Mouse (Mus musculus) layer of hippocampus, postnatal 36 days (tissue): ENCODE measurements around the gene Lgals9. TPM values are rescaled to one million over a fixed set of nuclear protein-coding genes. Genes with fewer than 3 reads are reported as not detected.

Source experiments
- DNase-seq, 2 experiments: peaks; one replicate each; pipeline ENCODE4 v3.0.0; 2022
- total RNA-seq, 2 experiments: library from RNA; stranded (reverse); gene quantifications; 2 replicates each; pipeline ENCODE4 v1.2.3; 2021

Lgals9 gene
- total RNA-seq, 2 experiments from 2014 or later = 4.9 to 5.0 TPM

DNA sequence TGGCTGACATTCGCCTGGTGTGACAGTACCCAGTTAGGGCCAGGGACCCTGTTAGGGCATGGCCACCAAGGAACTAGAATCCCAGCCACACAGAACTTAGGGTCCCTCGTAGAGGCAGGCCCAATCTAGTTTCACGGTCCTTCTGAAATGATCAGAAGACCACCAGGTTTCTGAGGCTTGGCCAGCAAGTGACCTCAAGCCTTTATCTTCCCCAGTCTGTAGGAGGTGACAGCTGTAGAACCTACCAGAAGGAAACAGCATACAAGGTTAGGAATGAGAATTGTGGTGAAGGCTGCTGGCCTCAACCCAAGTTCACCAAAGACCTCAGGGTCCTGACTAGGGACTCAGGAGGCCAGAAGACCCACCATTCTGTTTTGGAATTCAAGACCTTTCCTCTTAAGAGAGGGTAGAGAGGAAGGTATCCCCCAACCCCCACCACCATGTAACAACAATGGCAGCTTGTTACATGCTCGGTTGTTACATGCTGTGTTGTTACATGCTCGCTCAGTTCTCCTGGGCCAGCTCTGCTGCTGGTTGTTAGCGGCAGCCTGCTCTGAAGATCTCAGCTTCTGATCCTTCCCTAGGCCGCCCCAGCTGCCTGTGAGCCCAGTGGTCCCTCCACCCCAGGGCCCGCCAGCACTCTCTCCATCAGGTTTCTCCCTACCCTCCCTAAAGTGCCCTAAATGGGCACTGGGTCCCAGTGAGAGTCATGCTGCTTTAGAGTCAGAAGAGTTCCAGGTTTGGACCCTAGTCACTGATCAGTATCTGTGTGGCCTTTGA lies 7.8 kb downstream of the Lgals9 start:
- no peak for DNase-seq

GRCm38 (mm10) chr11:78973381-78974150 lies 11.2 kb downstream of the Lgals9 start:
- peak; percentile 38 to 59 for DNase-seq

GRCm38 (mm10) chr11:78972811-78973351 lies 11.9 kb downstream of the Lgals9 start:
- no peak for DNase-seq

DNA sequence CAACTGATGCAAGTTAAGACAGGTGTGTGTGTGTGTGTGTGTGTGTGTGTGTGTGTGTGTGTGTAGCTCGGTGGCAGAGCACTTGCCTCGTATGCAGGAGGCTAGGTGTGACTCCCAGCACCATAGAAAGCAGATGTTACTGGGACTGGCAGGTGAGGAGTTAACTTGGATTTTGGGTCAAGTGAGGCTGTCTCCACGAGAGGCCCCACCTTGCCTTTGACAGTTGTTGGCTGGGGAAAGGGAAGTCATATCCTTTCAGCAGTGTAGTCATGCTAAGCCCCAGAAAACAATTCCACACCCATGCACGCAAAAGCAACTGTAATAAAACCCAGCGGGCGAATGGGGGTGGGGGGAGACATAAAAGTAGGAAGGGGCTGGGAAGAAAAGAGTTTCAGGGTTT lies 12.4 kb downstream of the Lgals9 start:
- no peak for DNase-seq

GRCm38 (mm10) chr11:78971746-78972145 lies 13.0 kb downstream of the Lgals9 start:
- DNase-seq = no peak

DNA sequence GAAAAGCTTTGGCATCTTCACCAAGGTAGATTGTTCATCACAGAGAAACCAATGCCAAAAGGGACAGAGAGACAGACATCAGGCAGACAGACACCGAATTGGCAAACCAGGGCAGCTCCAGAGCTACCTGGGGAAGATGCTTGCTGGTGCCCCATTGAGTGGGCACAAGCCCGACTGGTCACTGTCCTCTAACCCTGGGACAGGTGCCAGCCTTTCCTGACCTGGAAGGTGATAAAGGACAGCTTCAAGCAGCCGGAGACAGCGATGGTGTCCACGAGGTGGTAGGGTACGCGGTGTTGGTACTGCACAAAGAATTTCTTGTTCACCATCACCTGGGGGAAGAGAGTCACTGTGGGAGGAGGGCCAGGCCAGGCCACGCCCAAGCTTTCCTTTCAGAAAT lies 13.7 kb downstream of the Lgals9 start:
- DNase-seq = no peak

GRCm38 (mm10) chr11:78968121-78968520 lies 16.6 kb downstream of the Lgals9 start:
- no peak for DNase-seq

DNA sequence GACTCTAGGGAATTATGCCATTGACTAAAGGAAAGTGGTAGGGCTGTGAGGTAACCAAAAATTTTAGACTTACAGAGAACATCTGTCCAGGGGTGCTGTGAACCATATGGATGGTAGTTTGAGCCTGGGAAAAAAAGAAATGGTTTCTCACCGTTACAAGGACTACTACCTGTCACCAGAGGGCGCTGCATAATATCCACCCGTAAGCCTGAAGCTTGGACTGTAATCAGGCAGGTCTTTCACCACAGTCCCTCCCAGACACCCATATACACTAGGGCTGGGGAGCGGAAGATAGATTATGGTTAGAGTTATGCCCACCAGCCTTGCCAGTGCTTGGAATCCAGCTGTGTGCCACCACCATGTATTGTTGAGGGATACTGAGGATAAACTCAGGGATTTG lies 17.4 kb downstream of the Lgals9 start:
- DNase-seq = peak in 1 of 2 experiments; percentile 23

- DNase-seq = no peak
Observed at GRCm38 (mm10) chr11:78961221-78961620, 23.5 kb downstream of the Lgals9 start.

DNA sequence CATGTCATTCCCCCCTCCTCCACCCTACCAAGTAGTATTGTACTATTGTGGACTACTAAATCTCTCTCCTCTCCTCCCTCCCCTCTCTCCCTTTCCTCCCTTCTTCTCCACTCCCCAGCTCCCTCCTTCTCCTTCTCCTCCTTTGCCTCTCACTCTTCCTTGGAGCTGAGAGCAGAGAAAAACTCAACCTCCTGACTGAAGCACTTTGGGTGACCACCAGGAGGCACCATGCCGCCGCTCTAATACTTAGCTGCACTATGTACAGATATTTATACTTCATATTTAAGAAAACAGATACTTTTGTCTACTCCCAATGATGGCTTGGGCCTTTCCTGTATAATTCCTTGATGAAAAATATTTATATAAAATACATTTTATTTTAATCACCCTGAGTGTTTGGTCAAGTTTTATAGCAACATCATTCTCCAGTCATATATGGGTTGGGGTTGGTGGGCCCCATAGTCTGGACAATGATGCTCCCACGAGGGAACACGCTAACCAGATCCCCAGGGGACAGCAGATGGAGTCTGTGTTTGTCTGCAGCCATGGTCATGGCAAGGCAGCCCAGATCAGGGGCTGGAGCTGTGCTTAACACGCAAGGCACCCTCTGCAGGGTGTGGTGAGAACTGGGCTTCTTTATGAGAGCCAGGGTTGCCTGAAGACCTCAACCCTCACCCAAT lies 24.8 kb downstream of the Lgals9 start:
- DNase-seq = no peak

DNA sequence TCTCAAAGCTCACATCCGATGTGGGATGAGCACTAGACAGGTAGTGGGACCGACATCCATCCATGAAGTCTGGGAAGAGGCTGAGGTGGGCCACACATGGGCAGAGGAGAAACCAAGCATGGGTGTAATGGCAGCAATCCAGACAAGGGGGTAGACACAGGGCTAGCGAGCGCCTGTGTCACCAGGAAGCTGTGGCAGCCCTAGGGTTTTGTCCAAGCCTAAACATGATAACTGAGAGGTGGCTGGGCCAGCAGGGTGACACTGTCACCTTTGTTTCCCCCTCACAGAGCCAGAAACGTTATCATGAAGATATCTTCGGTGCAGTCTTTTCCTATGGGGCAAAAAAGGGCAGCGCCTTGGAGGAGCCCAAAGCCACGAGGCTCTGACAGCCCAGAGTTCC lies 25.4 kb downstream of the Lgals9 start:
- DNase-seq = no peak

GRCm38 (mm10) chr11:78956260-78956659 lies 28.5 kb downstream of the Lgals9 start:
- peak; percentile 77 to 78 for DNase-seq

DNA sequence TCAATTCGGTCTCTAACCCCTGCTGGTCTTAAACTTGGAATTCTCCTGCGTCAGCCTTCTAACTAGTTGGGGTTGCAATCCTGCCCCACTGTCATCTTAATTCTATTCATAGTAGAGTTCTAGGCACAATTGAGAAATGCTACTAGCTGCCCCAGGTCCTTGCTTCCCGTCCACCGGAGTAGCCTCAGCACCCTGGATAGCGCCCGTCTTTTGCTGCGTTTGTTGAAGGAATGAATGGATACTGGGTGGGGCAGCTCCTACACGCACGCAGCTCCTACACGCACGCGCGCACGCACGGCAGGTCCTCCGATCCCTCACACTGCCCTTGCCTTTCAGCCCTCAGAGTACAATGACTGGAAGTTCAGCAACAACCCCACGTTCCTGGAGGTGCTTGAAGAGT lies 32.3 kb downstream of the Lgals9 start:
- DNase-seq = no peak

DNA sequence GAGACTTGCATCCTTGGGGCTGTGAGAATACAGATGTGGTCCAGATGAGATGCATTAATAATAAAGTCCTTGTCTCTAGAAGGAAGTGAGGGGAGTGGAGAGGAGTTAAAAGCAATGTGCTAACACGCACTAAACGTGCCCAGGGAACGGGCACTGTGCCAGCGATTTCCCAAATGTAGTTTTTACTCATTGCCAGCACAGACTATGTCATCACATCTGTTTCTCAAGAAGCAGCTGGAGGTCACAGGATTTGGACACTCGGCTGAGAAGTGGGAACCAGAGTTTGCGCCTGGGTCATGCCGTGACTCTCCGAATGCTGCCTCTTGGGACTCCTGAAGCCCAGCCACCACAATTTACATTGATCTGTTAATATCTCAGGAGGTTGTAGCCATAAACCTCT lies 34.4 kb downstream of the Lgals9 start:
- no peak for DNase-seq

GRCm38 (mm10) chr11:78943083-78943482 lies 41.7 kb downstream of the Lgals9 start:
- DNase-seq = no peak

GRCm38 (mm10) chr11:78935178-78935577 lies 49.6 kb downstream of the Lgals9 start:
- no peak for DNase-seq

GRCm38 (mm10) chr11:78934727-78935126 lies 50.0 kb downstream of the Lgals9 start:
- DNase-seq = no peak

GRCm38 (mm10) chr11:78934307-78934706 lies 50.4 kb downstream of the Lgals9 start:
- DNase-seq = no peak

GRCm38 (mm10) chr11:78929345-78929744 lies 55.4 kb downstream of the Lgals9 start:
- peak; percentile 26 for DNase-seq

GRCm38 (mm10) chr11:78924916-78925315 lies 59.8 kb downstream of the Lgals9 start:
- no peak for DNase-seq

DNA sequence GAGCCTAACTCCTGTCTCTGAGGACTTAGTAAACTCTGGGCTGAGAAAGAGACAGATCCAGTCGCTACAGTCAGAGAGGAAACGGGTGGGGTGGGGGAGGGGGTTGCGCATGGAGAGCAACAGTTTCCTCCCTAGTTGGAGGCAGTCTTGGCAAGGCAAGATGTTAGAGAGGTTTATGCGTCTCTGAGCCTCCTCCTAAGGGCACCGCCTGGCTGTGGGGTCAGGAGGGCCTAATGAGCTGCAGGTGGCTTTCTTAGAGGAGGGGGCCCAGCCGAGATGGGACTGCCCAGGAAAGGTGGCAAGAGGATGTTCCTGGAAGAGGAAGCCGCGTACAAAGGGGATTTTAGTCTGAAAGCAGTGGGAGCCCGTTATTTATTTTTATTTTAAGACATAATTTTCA lies 60.6 kb downstream of the Lgals9 start:
- DNase-seq = no peak

DNA sequence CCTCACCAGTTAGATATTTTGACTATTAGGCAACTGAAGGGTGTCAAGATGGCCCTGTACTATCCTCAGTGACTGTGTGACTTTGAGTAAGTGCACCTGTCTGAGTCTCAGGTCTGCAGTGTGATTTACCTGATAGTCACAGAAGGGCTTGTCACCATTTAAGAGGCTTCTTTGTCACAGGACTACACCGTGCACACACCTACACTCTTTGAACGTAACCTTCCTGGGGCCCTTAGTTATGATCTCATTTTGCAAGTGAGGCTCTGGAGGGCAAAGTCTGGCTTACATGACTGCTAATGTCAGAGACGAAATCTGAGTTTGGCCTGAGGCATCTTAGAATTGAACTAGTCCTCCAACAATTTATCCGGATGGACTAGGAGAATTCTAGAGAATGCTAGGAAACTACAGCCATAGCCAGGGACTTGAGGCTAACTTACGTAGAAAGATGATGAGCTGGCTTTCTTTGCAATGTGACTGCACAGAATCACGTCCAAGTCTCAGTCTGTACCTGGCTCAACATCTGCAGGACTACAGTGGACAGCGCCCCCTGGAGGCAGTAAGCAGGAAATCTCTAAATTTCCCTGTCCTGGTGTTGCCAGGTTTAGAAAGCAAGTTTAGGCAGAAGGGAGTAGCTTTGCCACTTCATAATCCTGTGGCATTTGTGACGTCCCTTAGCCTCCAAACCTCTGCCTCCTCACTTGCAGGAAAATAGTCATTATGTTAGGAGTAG lies 61.9 kb downstream of the Lgals9 start:
- no peak for DNase-seq
